Mouse (Mus musculus): ENCODE measurements at regions not wholly inside any gene's neighbourhood (a gene's known extent, or its start where the extent isn't known, plus 50 kb on each side); places are given as distances from the start of the nearest gene placed in this dataset.
A peak's percentile ranks its signal among the peaks of the same experiment; 100 is the strongest.

- DNase-seq (ENCODE audit: low read depth): no peak
Observed at GRCm38 (mm10) chr6:102913776-102914175, 340.9 kb upstream of the Cntn3 start.

GRCm38 (mm10) chr6:102903960-102904359 is 331.1 kb upstream of the Cntn3 start:
- DNase-seq (ENCODE audit: low read depth): no peak

GRCm38 (mm10) chr6:102900407-102901110 is 327.7 kb upstream of the Cntn3 start:
- no peak for DNase-seq (ENCODE audit: low read depth)

DNA sequence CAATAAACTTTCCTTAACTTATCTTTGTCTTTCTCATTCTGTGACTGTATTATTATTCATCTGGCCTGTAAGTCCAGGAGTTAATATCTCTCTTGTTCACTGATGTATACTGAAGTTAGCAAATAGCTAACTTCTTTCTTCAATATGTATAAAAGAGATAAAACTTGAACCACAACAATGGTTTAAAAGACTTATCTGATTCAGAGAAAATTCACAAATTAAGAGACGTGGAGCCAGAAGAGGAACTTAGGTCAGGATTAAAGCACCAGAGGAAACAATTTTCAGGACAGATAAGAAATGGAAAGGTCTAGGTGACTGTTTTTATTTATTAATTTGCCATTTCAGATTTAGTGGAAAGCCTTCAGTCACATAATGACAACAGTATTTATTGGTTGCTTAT is 295.5 kb upstream of the Cntn3 start:
- DNase-seq (ENCODE audit: low read depth): no peak

DNA sequence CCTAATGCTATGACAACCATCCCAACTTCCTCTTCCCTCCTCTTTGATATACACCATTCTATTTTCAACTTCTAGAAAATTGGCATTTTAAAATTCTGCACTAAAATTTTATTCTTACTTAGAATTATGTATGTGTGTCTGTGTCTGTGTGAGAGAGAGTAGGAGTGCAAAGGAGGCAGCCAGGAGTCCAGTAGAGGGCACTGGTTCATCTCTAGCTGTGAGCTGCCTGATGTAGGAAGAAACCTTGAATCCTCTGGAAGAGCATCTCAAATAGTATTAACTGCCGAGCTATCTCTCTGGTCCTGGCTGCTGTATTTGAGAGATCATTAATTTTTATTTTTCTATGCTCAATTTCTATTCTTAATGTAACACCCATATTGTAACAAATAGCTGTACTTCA is 271.6 kb upstream of the Cntn3 start:
- DNase-seq (ENCODE audit: low read depth): peak; percentile 5

- DNase-seq (ENCODE audit: low read depth): no peak
Observed at GRCm38 (mm10) chr6:102833151-102833550, 260.2 kb upstream of the Cntn3 start.

All from 416B (cell line).